Mouse (Mus musculus) left cerebral cortex, adult 9 months (tissue): ENCODE results near the gene Sik3.
A peak's percentile ranks its signal among the peaks of the same experiment; 100 is the strongest.

ENCODE experiments used
- DNase-seq, 2 experiments: peaks; one replicate each; pipeline ENCODE4 v3.0.0; 2022; ENCODE audit warnings: low spot score in 2 of 2

Sik3 gene

GRCm38 (mm10) chr9:46012091-46013008, at the start of gene Sik3, which contains the start of gene Pafah1b2:
Gene Sik3, plus strand, starts transcription at chr9:46012820.
Gene Pafah1b2, minus strand, starts transcription at chr9:46012690.
- DNase-seq: peak; percentile 89 to 97

DNA sequence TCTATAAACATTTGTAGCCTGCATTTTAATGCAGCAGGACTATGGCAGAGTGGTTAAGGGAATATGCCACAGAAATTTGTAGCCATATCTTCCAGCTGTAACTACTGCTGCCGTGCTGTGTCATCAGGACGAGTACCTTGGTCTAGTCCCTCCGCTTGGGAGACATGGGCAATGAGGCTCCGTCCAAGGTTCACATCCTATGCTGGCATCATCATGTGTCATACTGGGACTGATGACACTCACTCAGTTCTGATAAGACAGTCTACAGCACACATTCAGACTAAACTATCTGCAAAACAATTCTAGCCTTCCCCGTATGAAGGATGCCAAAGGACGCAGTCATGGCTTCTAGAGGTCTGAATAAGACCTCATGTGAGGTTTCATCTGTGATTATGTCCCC, 49.0 kb upstream of the Sik3 start:
- no peak for DNase-seq

DNA sequence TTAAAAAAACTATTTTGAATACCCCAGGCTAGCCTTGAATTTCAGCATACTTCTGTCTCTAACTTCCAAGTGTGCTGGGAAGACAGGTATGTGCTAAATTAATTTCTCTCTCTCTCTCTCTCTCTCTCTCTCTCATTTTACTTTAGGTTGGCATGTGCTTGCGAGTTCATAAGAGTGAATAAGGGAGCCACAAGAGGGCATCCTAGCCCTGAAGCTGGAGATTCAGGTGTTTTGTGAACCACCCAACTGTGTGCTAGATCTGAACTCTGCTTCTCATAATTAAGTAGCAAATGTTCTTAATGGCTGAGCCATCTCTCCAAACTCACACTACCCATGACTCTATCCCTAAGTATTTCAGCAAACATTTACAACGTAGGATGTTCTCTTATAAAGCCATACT, 35.7 kb upstream of the Sik3 start:
- no peak for DNase-seq

DNA sequence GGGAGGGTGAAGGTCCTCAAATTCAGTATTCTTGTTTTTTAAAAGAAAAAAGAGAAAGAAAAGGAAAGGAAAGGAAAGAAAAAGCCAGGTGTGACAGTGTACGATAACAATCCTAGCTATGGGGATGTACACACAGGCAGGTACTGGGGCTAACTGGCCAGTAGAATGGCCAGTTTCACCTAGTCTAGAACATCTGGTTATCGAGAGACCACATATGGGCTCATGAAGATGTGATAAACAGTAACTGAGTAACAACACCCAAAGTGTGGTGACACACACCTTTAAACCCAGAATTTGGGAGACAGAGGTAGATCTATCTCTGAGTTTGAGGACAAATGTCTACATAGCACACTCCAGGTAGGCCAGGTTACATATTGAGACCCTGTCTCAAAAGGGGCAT, 32.8 kb upstream of the Sik3 start:
- no peak for DNase-seq

DNA sequence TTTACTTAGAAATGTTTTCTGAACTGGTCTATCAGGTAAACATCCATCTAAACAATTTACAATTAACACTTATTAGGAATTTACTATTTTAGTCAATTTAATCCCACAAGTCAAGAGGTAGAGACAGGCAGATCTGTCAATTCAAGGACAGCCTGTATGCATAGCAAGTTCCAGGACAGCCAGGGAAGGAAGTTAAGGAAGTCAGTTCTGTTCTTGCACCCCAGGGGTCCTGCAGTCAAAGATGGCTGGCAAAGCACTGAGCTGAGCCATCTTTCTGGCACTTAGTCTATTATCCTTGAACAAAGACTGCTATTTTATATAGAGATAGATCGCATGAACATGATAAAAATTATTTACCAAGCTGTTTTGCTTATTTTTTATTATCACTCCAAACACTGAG, 32.0 kb upstream of the Sik3 start:
- no peak for DNase-seq

DNA sequence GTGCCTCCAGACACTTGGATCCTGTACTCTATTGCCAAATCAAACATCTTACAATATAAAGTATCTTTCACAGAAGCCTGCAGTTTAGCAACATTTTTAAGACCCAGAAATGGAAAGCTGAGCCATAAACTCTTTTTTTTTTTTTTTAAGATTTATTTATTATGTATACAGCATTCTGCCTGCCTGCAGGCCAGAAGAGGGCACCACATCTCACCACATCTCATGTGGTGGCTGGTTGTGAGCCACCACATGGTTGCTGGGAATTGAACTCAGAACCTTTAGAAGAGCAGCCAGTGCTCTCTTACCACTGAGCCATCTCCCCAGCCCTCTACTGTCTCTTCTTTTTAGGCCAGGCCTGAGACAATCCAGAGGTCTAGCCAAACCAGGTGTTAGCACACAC, 31.3 kb upstream of the Sik3 start:
- DNase-seq: no peak

- DNase-seq: peak in 1 of 2 experiments; percentile 17
Observed at GRCm38 (mm10) chr9:45983676-45984408, 28.8 kb upstream of the Sik3 start.

DNA sequence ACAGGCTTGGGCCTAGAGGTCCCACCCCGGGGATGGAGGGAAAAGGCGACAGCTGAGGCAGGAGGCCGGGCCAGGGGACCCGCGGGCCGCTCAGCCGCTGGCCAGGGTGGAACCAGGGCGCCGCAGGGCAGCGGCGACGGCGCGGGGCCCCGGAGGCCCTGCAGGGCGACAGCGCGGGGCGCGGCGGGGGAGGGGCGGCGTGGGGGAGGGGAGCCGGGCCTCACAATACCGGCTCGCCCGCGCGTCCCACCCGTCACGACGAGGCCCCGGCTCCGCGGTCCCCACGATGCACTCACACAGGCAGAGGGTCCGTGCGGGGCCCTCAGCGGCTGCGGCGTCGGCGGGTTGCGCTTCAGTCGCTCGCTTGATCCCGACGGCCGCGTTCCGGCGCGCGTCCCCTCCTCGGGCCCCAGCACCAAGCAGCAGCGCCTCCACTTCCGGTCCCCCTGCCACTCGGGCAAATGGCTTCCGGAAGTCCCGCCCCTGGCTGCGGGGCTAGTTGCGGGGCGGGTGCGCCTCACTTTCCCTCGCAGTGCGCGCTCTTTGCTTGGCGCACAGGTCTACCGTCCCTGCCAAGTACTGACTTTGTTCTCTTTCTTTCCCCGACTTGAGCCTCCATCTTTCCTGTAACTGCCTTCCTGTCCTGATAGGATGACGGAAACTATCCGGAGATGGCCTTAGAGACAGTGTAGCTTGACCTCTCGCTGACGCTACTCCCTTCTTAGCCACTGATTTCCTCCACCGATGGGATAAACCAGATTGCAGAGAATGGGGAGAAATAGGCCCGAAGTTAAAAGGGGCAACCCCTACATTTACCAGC, 28.0 kb upstream of the Sik3 start:
- DNase-seq: peak; percentile 65 to 85

- peak in 1 of 2 experiments; percentile 59 for DNase-seq
Observed at GRCm38 (mm10) chr9:45985229-45985567, 27.4 kb upstream of the Sik3 start.

DNA sequence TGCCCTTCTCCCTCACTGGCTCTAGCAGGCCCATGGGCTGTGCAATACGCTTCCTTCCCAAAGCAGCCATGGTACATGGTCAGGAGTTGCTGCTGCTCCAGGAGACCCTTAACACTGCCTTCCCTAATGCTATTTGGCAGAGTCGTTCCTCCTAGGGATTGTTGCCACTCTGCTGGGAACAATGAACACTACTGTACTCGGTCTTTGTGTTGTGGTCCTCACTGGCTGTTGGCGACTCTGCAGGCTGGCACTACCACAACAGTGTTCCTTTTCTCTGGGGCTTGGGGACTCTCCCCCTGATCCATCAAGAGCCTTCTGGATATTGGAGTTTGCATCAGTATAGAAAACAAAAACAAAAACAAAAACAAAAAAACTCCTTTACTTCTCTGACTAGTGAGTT, 13.6 kb upstream of the Sik3 start:
- DNase-seq: peak in 1 of 2 experiments; percentile 30

DNA sequence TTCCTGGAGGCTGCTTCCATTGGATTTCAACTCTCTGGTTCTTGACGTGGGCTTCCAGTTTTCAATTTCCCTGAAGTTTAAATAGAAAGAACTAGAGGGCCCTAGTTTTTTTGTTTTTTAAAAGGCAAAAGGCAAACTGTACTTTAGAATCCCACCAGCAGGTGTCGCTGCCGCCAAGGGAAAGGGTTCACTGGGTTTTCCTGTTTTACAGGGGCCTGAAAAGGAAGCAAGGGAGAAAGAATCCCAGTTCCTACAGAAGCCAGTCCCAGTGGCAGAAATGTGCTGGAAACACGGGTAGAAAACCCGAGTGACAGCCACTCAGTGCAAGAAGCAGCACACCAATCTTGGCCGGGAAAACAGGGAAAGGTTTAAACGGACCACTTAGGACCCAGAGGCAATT, 8.9 kb upstream of the Sik3 start:
- DNase-seq: peak in 1 of 2 experiments; percentile 90

DNA sequence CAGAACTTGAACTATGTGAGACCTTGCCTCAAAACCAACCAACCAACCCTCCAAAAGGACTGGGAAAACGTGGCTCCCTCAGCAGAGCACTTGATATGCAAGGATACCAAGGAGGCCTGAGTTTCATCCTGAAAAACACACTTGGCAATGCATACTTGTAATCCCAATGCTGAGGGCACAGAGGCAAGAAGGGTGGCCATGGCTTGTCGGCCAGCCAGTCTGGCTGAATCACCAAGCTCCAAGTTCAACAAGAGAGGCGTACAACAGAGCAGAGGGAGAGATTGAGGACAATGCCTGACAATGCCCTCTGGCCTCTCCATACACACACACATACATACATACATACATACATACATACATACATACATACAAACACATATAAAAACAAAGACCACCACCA, 8.1 kb upstream of the Sik3 start:
- DNase-seq: no peak

- no peak for DNase-seq
Observed at GRCm38 (mm10) chr9:46006224-46006623, 6.4 kb upstream of the Sik3 start.

DNA sequence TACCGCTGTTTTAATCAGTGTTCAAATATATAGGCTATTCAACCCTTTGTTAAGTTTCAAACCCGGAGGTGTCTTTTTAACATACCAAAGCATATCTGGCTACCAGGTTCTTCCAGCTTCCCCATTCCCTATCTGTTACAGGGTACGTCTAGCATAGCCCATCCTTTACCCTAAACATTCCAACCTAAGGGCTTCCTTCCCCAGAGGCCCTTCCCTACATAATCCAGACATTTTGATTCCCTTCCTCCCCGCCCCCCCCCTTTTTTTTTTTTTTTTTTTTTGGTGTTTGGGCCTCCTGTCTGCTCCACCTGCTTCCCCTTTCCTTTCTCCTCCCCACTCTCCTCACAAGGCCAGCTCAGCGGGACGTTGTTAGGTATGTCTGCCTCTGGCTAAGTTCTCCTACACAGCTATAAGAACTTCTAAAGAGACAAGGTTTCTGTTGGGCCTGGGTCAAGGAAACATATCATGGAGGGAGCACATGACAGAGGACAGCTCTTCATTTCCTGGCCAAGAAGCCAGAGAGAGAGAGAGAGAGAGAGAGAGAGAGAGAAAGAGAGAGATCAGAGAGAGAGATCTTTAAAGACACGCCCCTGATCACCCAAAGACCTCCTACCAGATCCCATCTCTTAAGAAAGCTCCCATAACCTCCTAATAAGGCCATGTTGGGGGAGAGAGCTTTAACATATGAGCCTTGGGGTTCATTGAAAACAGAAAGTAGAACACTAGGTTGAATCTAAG, 3.5 kb upstream of the Sik3 start:
- no peak for DNase-seq

GRCm38 (mm10) chr9:46009669-46009983, 3.0 kb upstream of the Sik3 start:
- no peak for DNase-seq

- no peak for DNase-seq
Observed at GRCm38 (mm10) chr9:46011094-46011970, 1.3 kb upstream of the Sik3 start.

GRCm38 (mm10) chr9:46013009-46013586, 478 bp downstream of the Sik3 start:
- DNase-seq: no peak

DNA sequence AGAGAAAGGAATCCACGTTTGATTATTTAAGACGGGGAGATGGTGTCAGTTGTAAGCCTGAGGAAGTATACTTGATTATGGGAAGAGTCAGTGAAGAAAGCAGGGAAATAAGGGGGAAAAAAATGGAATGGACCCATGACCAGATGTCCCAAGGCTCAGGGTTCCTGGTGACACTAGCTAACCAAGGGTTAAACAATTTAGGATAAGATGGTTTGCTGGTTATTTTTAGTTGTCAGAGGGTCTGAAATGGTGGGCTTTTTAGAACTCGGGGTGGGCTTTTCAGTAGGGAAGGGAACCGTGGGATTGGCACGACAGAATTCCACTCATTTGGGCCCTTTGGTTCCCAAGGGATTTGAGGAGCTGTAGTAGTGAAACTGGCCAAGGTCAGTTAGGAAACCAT, 996 bp downstream of the Sik3 start:
- DNase-seq: no peak

GRCm38 (mm10) chr9:46014251-46014681, 1.6 kb downstream of the Sik3 start:
- DNase-seq: peak in 1 of 2 experiments; percentile 42

GRCm38 (mm10) chr9:46015081-46015551, 2.5 kb downstream of the Sik3 start:
- DNase-seq: peak in 1 of 2 experiments; percentile 54
